Mouse (Mus musculus): ENCODE results near the gene Tenm2. TPM values are rescaled to one million over a fixed set of nuclear protein-coding genes. Genes with fewer than 3 reads are reported as not detected.

Gene Tenm2
- total RNA-seq, 2 experiments from 2014 or later, result 2.3 to 3.5 TPM

DNA sequence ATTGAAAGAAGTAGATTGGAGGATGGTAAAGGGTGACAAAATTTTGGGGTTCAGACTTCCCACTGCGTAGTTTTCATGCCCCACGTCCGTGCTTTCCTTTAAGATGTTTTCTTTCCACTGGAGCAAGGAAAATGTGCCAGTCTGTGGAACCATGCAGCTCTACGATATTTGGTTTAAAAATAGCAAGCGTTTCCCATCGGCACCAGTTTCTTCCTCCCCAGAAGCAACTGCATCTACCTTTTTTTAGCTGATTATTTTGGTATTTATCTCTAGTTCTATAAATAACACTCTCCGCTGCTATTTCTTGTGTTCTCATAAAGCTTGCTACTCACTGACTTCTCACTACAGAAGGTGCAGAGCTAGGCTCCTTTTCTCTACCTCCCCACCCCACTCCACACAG lies 864.0 kb downstream of the Tenm2 start:
- no peak for DNase-seq (ENCODE audit: low spot score in 2 of 2)

DNA sequence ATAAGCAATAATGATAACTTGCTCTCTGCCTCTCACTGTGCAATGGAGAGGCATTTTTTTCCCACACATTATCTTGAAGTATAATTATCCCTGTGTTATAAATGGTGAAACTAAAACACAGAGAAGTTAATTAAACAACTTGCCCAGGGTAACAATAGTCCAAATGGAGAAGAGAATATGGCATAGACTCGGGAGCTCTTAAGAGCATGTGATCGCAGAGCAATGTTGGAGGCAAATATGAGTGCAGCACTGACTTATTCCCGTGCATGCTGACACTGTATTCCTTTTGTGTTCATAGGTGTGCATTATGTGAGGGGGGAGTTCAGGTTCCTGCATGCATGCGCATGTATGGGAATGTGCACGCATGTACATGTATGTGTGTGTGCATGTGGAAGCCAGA lies 870.7 kb downstream of the Tenm2 start:
- DNase-seq (ENCODE audit: low spot score in 2 of 2), result no peak

DNA sequence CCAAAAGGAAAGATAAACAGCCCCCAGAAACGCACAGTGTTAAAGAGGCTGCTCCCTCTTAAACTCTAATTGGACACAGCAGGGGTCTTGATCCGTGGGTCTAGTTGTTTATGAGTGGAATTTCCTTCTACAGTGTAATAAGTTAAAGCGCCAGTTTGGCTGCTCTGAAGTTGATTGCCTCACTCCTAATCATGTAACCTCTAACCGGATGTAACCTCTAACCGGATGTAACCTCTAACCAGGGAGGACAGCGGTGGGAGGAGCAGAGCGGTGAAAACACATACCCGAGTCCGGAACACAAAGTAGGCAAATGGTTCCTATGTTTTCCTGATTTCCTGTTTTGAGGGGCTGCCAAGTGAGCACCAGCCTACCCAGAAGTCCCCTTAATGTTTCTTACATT lies 871.3 kb downstream of the Tenm2 start:
- no peak for DNase-seq (ENCODE audit: low spot score in 2 of 2)

DNA sequence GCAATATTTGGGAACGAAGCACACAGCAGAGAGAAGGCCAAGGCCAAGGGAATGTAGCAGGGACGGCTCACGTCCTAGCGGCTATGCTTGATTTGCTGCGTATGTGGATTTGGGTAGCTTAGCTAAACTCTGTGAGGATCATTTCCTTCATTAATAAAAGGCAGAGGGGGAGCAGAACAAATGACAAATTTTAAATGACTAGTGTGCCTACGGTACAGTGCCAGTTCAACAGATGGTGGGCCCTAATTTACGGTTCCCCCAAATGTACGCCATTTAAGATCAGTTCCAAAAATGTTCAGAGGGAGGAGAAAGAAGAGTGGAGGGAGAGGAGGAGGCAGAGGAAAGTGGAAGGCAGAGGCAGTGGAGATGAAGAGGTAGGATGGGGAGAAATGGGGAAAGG lies 873.2 kb downstream of the Tenm2 start:
- no peak for DNase-seq (ENCODE audit: low spot score in 2 of 2)

DNA sequence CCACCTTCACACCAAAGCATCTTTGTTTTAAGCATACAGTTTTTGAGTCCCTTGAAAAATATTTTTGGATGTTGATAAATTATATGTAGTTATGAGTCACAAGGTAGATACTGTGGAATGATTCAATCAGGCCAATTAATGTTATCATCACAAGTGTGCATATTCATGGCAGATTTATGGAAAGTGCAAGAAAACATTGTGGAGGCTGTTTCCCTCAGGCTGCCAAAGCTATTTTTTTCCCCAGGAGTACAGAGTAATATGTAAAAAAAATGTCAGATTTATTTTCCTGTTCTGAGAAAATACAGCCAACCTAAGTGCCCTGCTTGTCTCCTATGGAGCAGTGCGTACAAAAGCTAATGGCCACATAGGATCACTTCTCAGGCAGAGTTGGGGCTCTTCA lies 882.5 kb downstream of the Tenm2 start:
- DNase-seq (ENCODE audit: low spot score in 2 of 2), result no peak

DNA sequence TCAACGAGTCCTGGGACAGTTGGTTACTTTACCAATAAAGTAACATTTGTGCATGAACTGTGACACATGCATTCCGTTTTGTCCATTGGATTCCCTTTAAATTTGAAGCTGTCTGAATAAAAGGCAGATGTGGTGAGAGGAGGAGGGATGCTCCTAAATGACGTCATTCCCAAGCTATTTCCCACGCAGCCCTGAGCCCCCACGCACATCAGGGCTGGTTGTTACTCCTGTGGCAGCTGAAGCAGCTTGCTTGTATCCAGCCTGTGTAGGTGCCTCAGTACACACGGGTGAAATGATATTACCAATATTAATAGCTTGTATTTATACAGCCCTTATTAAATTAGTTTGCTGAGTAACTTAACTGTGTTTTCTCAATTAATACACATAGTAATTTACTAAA lies 884.0 kb downstream of the Tenm2 start:
- no peak for DNase-seq (ENCODE audit: low spot score in 2 of 2)

DNA sequence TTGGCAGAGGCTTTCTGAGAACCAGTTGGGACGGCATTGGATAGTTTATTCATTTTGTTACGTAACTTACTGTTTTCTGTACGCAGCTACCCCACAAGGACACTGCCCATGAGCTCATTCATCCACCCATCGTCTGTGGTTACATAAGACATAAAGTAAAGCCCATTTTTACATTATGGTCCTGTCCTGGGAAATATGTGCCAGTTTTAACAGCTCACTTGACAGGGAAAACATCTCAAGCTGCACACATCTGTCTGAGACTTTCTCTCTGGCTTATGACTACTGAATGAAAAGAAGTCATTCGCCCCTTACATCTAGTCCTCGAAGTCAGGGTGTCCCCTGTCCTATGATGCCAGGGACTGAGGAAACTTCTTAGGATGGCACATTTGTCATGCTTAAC lies 884.4 kb downstream of the Tenm2 start:
- no peak for DNase-seq (ENCODE audit: low spot score in 2 of 2)

DNA sequence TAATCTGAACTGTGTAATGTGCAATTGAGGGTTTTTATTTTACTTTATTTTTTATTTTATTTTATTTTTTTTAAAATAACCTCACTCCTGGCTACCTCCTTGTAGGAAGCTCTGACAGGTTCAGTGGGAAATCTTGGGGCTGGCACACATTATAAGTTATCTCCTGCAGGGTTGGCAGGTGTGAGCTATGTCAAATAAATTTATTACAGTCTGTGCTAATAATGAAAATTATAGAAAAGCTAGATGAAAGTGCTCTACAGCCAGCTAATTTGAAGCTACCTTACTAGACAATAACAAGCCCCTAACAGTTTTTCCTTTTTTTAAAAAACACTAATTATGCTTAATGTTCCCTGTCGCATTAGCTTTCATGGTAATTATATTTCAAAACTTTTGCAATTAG lies 885.5 kb downstream of the Tenm2 start:
- no peak for DNase-seq (ENCODE audit: low spot score in 2 of 2)

DNA sequence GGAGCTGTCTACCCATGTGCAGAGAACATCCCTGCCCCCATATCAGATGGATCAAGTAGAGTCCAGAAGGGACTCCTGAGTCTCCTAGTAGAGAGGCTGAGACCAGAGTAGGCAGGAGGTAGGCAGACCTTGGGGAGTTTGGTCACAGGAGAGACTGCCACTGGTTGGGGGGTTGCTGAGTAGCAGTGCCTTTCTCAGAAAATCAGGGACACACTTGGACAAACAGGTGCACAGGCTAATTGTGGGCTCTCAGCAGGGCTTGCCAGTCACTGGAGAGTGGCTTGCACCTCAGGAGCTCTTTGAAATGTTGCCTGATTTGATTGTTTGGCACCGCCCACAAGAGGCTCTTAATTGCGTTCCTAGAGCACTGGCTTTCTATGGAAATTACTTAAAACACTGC lies 885.9 kb downstream of the Tenm2 start:
- DNase-seq (ENCODE audit: low spot score in 2 of 2), result no peak

DNA sequence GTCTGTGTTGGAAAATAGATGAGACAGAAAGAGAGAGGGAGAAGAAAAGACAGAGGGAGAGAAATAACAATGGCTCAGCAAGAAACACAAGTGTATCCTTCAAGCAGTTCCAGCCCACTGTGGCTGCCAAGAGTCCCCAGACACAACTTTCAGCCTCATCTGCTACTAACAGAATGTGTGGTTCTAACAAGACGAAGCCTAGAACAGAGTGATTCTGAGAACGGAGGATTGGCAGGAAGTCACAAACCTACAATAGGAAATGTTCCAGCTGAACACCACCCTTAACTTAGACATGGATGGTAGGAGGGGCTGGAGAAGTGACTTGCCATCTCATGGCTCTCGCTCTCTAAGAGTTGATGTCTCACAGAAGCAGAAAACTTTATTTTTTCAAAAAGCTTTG lies 894.0 kb downstream of the Tenm2 start:
- no peak for DNase-seq (ENCODE audit: low spot score in 2 of 2)

DNA sequence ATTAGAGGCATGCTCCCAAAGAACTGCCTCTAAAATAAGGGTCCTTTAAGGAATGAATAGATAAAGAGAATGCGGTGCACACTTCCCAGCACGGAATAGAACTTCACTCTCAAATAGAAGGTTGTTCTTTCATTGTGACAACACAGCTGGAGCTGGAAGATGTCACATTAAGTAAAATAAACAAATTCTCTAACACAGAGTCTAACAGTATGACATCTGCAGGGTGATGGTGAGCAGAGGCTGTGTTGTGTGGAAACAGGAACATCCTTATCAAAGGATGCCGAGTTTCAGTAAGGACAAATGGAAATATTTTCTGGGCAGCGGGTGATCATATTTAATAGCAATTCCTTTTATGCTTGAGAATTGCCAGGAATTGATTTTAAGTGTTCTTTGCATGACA lies 897.3 kb downstream of the Tenm2 start:
- DNase-seq (ENCODE audit: low spot score in 2 of 2), result no peak

DNA sequence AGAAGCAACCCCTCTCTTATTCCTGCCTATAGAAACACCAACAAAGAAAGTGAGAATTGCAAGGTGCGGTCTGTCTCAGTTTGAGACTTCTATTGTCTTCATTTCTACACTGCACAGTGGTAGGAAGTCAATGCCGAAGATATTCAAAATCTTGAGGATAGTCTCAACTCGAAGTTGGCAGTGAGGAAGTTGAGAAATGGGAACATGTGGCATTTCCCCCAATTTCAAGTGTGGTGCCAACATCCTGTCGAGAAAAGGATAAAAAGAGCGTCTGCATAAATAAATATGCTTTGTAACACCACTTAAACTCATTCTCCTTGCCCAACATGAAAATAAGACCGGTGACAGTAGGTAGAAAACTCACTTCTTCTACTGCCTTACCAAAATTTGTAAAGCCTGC lies 898.7 kb downstream of the Tenm2 start:
- no peak for DNase-seq (ENCODE audit: low spot score in 2 of 2)

DNA sequence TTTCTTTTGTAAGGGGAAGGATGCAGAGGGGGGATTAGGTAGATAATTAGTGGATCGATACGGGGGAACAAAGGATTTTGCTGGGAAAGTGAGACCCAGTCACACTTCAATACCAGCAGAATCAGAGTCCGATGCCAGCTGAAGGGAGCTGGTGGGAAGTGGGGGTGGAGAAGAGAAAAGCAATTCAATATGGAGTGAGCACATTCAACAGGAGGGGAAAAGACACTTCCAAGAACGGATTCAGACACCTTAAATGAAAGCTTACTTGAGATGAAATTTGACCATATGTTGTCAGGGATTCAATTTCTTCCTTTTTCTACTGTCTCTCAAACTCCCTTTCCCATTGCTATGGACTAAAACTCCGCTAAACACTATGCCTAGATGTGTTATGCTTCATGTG lies 900.6 kb downstream of the Tenm2 start:
- no peak for DNase-seq (ENCODE audit: low spot score in 2 of 2)

DNA sequence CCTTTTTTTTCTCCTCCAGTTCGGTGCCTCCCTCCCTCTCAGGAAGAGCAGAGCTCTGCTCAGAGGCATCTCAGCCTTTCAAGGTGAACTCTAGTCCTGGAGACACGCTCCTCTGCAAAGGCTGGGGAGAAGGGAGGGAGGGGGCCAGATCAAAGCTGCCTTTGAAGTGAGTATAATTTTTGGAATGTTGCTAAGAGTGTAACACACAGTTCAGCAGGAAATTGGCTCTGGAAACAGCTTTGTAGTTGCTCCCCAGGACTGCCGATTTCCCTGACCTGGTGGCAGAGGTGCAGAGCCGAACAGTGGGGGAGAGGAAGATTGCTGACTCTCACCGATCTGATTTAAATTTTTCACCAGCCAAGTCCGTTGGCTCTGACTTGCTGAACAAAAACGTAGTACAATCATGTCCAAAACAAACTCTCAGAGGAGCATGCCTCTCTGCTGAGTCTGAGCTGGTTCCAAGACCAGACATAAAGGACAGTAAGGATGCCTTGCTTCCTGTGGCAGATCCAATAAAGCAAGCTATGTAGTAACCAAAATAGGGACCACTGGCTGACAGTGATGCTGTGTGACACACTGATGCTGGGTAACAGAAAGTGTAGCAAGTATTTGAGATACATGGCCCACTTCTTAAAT lies 901.5 kb downstream of the Tenm2 start:
- DNase-seq (ENCODE audit: low spot score in 2 of 2), result no peak

DNA sequence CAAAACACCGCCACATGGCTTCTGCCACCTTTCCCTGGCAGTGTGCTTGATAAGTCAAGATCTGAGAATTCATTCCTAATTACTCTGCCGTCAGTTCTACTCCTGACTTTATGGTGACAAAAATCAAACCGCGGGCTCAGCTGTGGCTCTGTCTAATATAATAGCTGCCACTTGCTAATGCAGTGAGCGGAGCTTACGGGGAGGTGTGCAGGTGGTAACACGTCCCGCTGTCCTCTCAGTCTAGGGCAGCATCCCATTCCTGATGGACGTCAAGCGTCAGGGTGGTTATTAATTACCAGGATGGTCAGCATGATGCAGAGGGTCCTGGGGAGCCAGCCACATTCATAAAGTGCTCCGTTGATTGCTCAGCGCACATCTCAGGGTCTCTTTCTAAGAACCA lies 903.5 kb downstream of the Tenm2 start:
- DNase-seq (ENCODE audit: low spot score in 2 of 2), result no peak

DNA sequence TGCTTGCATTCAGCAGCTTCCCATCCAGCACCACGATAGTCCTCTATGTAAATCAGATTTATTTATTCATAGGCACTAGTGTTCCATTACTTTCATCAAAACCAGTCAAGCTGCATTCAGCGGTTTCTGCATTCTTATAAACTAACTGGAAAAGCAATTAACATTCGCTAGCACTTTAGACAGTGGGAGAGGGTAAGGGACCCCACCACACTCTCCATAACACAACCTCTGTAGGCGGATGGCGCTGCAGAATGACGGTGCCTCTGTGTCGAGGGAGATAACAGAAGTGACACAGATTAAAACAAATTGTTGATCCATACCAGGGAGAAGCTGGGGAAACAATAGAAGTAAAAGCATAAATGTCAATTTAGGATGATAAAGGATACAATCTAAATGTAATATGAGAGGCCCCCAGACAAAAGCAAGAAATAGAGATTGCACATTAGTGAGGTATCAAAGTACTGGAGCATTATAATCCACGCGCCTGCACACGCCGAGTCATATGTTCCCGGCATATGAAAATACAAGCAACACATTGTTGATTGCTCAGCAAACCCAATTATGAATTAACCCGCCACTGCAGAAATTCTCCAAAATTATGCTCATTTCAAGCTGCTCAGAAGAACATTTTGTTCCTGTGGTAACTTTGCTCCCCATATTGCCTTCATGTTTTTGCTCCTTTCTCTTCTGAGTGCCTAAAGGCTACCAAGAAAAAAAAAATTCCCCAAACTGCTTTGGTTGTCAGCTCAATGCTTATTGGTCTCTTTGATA lies 904.2 kb downstream of the Tenm2 start:
- DNase-seq (ENCODE audit: low spot score in 2 of 2), result no peak

DNA sequence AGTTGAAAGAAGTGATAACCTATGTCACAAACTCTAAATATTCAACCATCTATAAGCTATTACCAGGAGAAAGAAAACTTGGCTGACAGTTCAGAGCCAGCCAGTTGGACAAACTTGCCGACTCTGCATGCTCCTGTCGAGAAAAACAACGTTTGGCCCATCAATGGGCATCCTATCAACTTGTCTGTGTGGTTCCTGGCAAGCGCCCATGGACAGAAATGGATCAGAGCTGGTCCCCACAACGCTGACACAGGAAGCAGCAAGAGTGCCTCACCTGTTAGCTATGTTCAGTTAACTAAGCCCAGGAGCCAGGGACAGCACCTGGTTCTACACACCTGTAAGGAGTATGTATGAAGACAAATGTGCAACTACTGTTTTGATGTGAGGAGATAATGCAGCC lies 908.5 kb downstream of the Tenm2 start:
- no peak for DNase-seq (ENCODE audit: low spot score in 2 of 2)

DNA sequence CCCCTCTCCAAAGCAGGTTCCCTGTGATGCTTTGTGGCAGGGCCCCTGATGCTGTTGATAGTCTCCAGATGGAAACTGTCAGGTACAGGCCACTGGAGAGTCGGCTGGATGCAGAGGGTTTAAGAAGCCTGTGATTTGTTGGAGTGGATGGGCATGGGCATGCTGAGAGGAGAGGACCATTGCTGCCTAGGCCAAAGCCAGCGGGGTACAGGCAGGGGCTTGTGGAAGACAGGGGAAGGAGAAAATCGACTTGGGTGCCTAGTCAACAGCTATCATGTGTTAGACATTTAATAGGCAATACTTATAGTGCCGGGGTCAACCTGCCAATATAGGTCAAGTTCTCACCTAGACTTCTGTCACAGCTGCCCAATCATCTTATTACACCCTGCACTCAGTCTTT lies 926.4 kb downstream of the Tenm2 start:
- no peak for DNase-seq (ENCODE audit: low spot score in 2 of 2)

DNA sequence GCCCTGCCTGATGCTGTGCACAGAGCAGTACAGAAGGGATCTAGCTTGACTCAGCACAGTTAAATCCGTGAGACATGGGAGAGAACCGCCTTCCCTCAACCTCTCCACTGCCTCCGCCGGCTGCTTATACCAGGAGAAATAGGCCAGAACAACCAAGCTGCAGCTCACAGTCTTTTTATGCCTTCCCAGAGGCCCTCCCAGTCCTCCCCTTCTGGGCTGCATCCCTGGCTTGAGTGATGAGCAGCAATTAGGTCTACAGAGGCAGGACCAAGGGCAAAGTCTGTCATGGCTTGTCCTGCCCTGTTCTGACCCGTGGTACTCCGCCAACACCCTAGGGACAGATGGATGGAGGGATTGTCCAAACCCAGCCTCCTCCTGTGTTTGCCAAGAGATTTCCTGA lies 928.5 kb downstream of the Tenm2 start:
- DNase-seq (ENCODE audit: low spot score in 2 of 2), result no peak

DNA sequence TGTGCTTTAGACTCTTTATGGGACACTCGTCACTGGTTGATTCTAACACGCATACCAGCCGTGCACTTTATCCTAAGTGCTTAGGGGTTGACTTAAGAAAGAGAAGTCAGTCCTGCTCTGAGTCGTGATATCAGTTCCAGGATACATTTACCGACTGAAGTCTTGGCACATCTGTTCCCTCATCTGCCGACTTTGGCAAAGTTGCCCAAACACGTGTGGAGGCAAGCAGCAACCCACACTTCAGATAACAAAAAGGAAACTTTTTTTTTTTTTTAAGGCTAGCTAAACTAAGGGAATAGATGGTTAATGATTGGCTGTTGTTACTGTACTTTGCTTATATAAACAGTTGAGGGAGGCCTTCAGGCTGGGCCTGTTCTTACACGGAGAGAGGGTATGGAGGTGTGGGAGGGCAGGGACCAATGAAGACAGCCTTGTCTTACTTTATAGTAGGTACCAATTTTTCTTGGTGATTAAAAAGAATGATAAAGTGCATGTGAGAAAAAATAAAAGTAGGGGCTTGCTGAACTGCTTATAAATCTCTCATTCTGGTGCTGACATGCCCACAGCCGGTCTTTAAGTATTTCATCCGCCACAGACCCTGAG lies 930.3 kb downstream of the Tenm2 start:
- DNase-seq (ENCODE audit: low spot score in 2 of 2), result no peak

DNA sequence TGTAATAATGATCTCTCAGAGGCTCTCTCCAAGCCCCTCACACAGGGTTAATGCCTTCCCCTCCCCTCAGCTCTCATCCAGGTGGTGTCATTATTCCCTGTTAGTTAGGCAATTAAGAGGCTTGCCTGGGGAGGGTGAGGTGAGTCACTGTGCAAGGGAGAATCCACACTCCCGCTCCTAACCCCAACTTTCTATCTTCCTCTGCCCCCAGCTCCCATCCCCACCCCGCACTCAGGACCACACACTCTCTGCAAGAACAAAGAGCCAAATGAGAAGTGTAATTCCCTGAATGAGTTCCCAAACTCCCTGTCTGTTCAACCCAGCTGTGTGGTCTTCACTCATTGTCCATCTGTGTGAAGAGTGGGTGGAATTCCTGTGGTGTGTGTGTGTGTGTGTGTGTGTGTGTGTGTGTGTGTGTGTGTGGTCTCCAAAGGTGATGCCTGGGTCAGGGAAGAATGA lies 932.8 kb downstream of the Tenm2 start:
- DNase-seq (ENCODE audit: low spot score in 2 of 2), result no peak

DNA sequence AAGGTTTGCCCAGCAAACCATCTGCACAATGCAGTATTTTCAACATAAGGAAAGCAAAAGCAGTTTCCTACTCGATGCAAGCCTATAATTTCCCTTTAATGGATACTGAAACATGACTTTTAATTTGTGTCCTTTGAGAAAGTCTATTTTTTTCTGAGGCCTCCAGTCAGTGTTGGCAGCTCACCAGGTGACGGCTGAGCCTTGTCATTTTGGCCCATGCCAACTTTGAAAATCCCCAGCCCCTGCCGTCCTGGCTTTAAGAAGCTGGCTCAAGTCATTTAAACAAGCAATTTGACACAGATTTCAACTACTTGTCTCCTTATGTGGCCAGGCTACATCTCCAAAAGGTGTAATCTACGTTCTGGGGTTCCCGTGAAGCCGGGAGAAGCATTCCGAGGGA lies 933.7 kb downstream of the Tenm2 start:
- no peak for DNase-seq (ENCODE audit: low spot score in 2 of 2)

DNA sequence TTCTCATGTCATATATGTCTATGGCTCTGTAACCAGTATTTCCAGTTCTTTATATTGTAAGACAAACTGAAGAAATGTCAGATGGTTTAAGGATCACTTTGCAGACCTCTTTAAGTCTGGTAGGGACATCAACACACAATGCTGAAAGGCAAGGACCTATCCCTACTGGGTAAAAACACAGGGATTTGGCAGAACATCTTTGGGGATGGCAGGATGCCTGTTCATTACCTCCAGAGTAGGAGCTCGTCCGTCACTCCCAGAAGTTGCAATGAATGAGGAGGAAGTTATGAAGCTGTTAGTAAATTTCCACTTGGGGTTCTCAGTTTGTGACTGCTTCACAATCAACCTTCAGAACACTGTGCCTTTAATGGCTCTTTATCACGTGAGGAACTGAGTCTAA lies 939.2 kb downstream of the Tenm2 start:
- no peak for DNase-seq (ENCODE audit: low spot score in 2 of 2)

Data from adrenal gland, postnatal 4 days (tissue).